Mouse (Mus musculus): ENCODE results near the gene Aspdh.

DNA sequence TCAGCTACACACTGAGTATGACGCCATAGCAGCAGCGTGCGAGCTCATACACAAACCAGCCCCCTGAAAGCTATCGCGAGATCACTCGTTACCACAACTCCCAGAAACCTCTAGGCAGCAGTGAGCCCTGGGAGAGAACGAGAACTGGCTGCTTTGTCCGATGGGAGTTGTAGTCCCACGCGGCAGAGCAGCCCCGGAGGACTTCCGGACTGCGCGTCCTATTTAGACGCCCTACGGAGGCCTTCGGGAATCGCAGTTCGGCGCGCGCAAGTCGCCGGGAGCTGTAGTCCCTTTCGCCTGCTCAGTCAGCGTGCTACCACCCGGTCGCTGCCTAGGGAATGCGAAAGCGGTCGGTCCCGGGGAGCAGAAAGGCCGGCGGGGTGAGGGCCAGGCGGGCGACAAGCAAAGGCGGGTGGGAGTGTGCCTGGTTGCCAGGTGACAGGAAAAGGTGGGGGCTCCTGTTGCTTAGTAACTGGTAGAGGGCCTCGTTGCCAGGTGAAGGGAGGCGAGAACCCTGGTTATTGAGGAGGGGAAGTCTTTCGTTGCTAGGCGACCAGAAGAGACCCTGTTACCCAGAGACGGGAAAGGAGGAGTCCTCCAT is 2.7 kb downstream of the Aspdh start, which contains the start of gene Josd2:
- TF ChIP-seq CTCF (IDR thresholded peaks at IDR 0.05; ENCODE audit: control insufficient read depth, insufficient read depth, insufficient replicate concordance, low read depth, low read length) (no peak), POLR2A (IDR thresholded peaks at IDR 0.05; ENCODE audit: control insufficient read depth, low read depth, low read length) (peak; percentile 50; the same call in 1 of the 2 replicates)

Measured in testis, adult 2 months (tissue).